Mouse (Mus musculus) adipose tissue, adult 10 weeks (tissue): ENCODE measurements around the gene Lsm12. TPM values are rescaled to one million over a fixed set of nuclear protein-coding genes. Genes with fewer than 3 reads are reported as not detected.

Experiments
- polyA plus RNA-seq: library from polyadenylated mRNA; stranded (reverse); fragments of 350-450 nt; fragmentation: Illumina TruSeq; extraction: RNeasy Lipid Tissue Mini Kit (QIAGEN cat#74804); gene quantifications from one replicate; pipeline ENCODE4 v1.2.3, GENCODE M21; 2014; ENCODE audit warnings: low read depth, low replicate concordance

Lsm12 gene
- 29.4 TPM for polyA plus RNA-seq

DNA sequence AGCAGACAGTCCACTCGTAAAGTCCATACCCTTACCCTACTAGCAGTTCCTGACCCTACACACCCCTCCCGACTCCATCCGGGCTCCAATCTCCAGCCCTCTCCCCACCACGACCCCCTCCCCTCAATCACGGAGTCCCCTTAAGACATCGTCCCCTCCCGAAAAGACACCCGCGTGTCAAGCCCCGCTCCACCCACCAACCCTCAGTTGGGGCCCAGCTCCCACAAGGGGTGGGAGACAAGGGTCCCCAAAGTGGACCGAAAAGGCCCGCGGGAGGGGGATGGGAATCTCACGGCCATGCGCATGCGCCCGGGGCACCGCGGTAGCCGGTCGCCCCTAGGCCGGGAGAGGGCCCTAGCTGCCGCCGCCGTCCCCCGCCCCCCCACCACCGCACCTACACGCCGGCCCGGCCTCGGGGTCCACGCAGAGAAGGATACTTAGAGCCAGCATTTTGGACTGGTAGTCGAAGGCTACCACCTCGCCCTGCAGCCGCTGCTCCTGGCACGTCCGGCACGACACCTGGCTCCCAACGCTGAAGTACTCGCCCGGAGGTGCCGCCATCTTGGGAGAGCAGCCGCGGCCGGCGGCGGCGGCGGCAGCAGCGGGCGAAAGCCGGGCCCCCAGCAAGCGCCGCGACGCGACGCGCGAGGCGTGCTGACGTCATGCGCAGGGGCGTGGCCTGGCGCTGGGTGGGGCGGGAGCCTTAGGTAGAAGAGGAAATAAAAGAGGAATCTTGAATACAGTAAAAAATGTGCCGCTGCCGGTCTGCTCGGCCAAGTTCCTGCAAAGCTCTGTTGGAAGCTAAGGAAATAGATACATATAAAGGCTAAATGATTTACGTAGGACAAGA, at the start of gene Lsm12:
TSS of gene Lsm12 (minus strand) at position 651 of the 850 bp plus-strand sequence.

DNA sequence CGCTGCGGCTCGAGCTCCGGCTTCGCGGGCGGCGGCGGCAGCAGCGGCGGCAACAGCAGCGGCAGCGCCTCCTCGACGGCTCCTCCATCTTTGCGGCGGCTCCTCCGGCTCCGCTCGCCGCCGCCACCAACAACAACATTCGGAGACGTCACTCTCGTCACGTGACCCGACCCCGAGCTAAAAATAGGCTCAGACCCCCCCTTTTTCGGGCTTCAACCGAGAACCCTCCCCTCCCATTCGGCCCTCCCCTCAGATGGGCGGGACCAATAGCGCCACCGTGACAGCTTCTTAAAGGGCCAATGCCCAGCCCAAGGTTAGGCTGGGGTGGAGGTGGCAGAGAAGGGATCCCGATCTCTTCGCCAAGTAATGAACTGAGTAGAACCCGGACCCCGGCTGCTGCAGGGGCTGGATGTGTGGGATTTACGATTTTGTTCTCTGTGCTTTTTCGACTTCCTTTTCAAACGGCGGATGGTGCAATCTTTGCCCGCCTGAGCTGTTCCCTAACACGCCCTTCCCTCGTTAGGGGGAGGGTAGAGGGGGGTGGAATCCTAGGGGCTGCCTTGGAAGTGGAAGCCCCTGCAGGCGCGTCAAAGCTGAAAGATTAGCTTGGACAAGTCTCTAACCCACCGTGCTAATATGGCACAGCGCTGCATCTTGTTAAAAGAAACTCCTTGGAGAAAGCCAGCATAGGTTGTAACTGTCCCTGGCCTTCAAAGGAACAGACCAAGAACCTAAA, 45.1 kb upstream of the Lsm12 start, which contains the start of gene Hdac5:
TSS of gene Hdac5 (minus strand) at position 161 of the 736 bp plus-strand sequence.

DNA sequence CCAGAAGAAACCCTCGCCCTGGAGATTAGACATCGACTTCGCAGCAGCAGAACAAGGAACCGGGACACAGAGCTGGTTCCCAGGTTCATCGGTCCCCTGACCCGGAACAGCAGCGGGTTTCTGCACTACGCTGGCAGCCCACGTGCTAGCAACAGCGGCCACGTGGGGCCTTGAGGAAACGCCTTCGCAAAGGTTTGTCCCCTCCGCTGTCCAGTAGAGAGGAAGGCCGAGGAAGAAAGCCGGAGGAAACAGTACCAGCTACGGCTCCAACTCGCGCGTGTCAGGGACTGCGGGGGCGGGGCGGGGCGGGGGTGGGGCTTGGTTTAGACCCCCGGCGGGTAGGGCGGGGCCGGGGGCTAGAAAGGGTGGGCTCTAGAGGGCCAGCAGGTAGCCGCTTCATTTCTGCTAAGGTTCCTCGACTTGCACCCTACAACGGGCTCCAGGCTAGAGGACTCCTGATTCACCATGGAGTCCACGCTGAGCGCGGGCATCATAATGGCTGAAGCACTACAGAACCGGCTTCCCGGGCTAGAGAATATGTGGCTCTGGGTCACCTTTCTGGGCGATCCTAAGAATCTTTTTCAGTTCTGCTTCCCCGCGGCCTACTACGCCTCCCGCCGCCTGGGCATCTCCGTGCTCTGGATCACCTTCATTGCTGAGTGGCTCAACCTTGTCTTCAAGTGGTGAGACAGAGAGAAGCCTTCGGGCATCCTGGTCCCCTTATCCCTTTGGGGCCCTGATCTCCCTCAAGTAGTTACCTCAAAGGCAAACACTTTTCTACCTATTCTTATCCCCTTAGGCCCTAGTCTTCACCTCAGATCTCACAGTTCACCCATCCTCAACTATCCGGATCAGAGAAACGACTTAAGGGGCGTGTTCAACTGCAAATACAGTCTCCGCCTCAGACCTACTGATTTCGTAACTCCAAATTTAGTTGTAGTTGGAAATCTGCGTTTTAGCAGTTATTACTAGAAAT, 4.7 kb upstream of the Lsm12 start, which contains the start of gene G6pc3:
TSS of gene G6pc3 (plus strand) at position 160 of the 976 bp plus-strand sequence.

DNA sequence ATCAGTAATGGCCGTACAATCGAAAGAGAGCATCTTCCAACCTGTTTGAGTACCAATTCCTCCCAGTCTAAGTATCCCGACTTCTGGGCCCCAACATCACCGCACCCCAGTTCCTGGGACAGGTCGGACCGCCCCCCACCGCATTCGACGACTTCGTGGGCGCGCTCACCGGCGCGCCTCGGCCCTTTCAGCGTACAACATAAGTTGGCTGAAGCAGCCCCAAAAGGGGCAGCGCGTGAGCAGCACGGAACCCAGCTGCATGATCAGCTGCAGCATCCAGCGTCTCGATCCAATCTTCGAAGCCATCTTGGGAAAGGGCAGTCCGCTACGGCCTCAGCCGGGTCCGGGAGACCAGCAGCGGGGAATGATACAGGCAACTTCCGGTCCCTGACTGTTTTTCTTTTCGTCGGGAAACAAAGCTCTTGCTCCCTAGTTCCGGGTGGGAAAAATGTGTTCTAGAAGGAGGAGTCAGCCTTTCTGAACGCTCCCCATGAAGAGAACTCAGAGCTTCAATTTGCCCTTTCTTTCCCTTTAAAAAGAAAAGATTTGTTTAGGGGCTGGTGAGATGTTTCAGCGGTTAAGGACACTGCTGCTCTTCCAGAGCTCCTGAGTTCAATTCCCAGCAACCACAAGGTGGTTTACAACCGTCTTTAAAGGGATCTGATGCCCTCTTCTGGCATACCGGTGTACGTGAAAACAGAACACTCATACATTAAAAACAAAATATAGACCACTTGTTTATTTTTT, 28.9 kb downstream of the Lsm12 start, which contains the start of gene Tmem101:
TSS of gene Tmem101 (minus strand) at position 366 of the 747 bp plus-strand sequence.

DNA sequence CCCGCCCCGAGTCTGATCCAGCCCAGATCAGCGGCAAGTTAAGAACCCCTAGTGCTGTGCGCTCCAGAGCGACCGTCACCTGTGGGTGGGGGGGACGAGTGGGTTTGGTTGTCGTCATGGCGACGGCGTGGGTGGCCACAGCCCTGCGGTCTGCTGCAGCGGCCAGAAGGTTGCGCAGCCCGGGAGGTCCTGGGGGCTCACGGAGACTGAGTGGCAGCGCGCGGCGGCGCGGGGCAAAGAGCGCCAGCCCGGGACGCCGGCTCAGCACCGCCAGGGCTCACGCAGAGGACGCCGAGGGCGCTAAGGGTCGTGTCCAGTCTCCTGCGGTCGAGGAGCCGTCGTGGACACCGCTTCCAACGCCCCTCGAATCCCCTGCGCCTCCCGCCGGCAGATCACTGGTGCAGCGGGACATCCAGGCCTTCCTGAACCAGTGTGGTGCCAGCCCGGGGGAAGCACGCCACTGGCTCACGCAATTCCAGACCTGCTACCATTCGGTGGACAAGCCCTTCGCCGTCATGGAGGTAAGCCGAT, 39.6 kb downstream of the Lsm12 start, which contains the start of gene Nags:
TSS of gene Nags (plus strand) at position 43 of the 531 bp plus-strand sequence.

Other genes with a start within 250 kb of the Lsm12 start
- not detected for gene Sost, start 218.3 kb downstream of the Lsm12 start, polyA plus RNA-seq
- 1.6 TPM for gene Cfap97d1, start 201.0 kb downstream of the Lsm12 start, polyA plus RNA-seq
- 44.8 TPM for gene Dusp3, start 198.3 kb downstream of the Lsm12 start, polyA plus RNA-seq
- 21.9 TPM for gene Mpp3, start 156.8 kb downstream of the Lsm12 start, polyA plus RNA-seq
- 59.1 TPM for gene Cd300lg, start 143.8 kb downstream of the Lsm12 start, polyA plus RNA-seq
- 41.1 TPM for gene Mpp2, start 96.8 kb downstream of the Lsm12 start, polyA plus RNA-seq
- 27.9 TPM for gene Ppy, start 84.0 kb downstream of the Lsm12 start, polyA plus RNA-seq
- gene Pyy, start 77.5 kb downstream of the Lsm12 start, polyA plus RNA-seq = not detected
- 1.8 TPM for gene Nags, start 39.8 kb downstream of the Lsm12 start, polyA plus RNA-seq
- 13.5 TPM for gene Tmem101, start 28.9 kb downstream of the Lsm12 start, polyA plus RNA-seq
- 69.1 TPM for gene G6pc3, start 4.3 kb upstream of the Lsm12 start, polyA plus RNA-seq
- 67.5 TPM for gene Hdac5, start 44.9 kb upstream of the Lsm12 start, polyA plus RNA-seq
- gene BC030867, start 63.6 kb upstream of the Lsm12 start, polyA plus RNA-seq = 0.57 TPM
- 2.2 TPM for gene Asb16, start 83.4 kb upstream of the Lsm12 start, polyA plus RNA-seq
- 43.3 TPM for gene Tmub2, start 99.6 kb upstream of the Lsm12 start, polyA plus RNA-seq
- 34.5 TPM for gene Atxn7l3, start 111.3 kb upstream of the Lsm12 start, polyA plus RNA-seq
- gene Ubtf, start 134.4 kb upstream of the Lsm12 start, polyA plus RNA-seq = 77.3 TPM
- 0.06 TPM for gene Slc4a1, start 180.9 kb upstream of the Lsm12 start, polyA plus RNA-seq
- gene Rundc3a, start 208.1 kb upstream of the Lsm12 start, polyA plus RNA-seq = 1.8 TPM
- gene Slc25a39, start 222.7 kb upstream of the Lsm12 start, polyA plus RNA-seq = 157 TPM
- gene Grn, start 245.0 kb upstream of the Lsm12 start, polyA plus RNA-seq = 237 TPM